Mouse (Mus musculus) hindbrain, postnatal 0 days (tissue): Measurements from ENCODE around the gene Reep3. TPM values are rescaled to one million over a fixed set of nuclear protein-coding genes. Genes with fewer than 3 reads are reported as not detected.

Source experiments
- ATAC-seq: fragments of 200-750 bp; cut with Nextera tagmentation; 2 replicates; pipeline ENCODE4 v1.8.0; 2017; ENCODE audit warnings: mild to moderate bottlenecking, moderate TSS enrichment, moderate library complexity
- DNase-seq: peaks from one replicate; pipeline ENCODE4 v3.0.0-alpha.2; 2015; ENCODE audit warnings: low spot score
- H3K27ac ChIP-seq: fragments of 300-500 bp; sonication (generic); 2 replicates; pipeline ENCODE4 v1.5.1; 2014; ENCODE audit warnings: mild to moderate bottlenecking
- H3K27me3 ChIP-seq: fragments of 300-500 bp; sonication (generic); 2 replicates; pipeline ENCODE4 v1.6.1; 2014; ENCODE audit warnings: low read length, mixed read lengths; ENCODE audit not compliant: insufficient read depth
- H3K36me3 ChIP-seq: fragments of 300-500 bp; sonication (generic); 2 replicates; pipeline ENCODE4 v1.6.1; 2014; ENCODE audit warnings: low read length, mixed read lengths; ENCODE audit not compliant: insufficient read depth
- H3K4me1 ChIP-seq: fragments of 300-500 bp; sonication (generic); 2 replicates; pipeline ENCODE4 v1.6.1; 2014; ENCODE audit warnings: antibody characterized with exemption, low read length, mixed read lengths; ENCODE audit not compliant: insufficient read depth
- H3K4me2 ChIP-seq: fragments of 300-500 bp; sonication (generic); 2 replicates; pipeline ENCODE4 v1.6.1; 2014; ENCODE audit warnings: low read depth, mild to moderate bottlenecking, low read length, moderate library complexity, mixed read lengths
- H3K4me3 ChIP-seq: fragments of 300-500 bp; sonication (generic); 2 replicates; pipeline ENCODE4 v1.5.1; 2014; ENCODE audit warnings: low read length
- H3K9ac ChIP-seq: fragments of 300-500 bp; sonication (generic); replicated peaks from 2 replicates; pipeline ENCODE4 v1.6.1; 2014; ENCODE audit warnings: mild to moderate bottlenecking, low read length, moderate library complexity, mixed read lengths
- H3K9me3 ChIP-seq: fragments of 300-500 bp; sonication (generic); 2 replicates; pipeline ENCODE4 v1.6.1; 2016; ENCODE audit warnings: low read length, mixed read lengths
- CTCF ChIP-seq: IDR thresholded peaks from 2 replicates; pipeline ENCODE4 v1.5.1; 2016; ENCODE audit warnings: antibody characterized with exemption, control low read depth, low read depth
- WGBS: fragments of 180-500 bp; shearing (Covaris S2); extraction: QIAGEN DNeasy Blood & Tissue Kit; methylation state at CpG from one replicate; pipeline ENCODE4 v1.1.7; 2014; 5-methylcytosine and 5-hydroxymethylcytosine counted together
- polyA plus RNA-seq: library from polyadenylated mRNA; unstranded; fragments of >200 nt; fragmentation: Nextera tagmentation; extraction: Ambion mirVana; gene quantifications from 2 replicates; pipeline ENCODE4 v1.2.1, GENCODE M21; 2015
- total RNA-seq: library from RNA; depleted of rRNA; stranded (reverse); fragments of >200 nt; gene quantifications from 2 replicates; pipeline ENCODE4 v1.2.3, GENCODE M21; 2014

Gene Reep3
- total and polyA plus RNA-seq, 2 experiments from 2014 or later, result 33.9 to 36.2 TPM

DNA sequence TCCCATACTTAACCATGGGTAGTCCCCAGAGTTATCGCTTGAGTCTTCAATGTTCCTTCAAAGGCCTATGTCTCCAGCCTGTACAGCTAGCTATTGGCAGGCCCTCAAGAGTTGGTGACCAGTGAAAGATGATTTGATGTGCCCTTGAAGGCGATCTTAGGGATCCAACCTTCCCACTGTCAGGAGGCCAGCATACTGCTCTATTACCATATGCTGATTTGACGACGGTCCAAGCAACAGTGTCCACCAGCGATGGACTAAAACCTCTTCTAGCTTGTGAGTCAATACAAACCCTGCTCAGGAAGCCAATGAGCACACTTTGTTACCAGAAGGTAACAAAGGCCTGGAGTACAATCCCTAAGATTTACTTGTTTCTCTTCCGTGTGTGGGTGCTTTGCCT, 72.4 kb downstream of the Reep3 start:
- no peak for TF ChIP-seq CTCF
- Histone ChIP-seq H3K27me3 (no peaks in the 10 kb centered on the region), H3K4me3 (no peak overlapping the region), H3K4me2 (no peak overlapping the region), H3K9ac (no peak overlapping the region), H3K4me1 (0 out of 2 replicates have a peak, but pooled peaks cover 6% of the 10 kb centered on the region), H3K27ac (no peak overlapping the region), H3K9me3 (no peaks in the 10 kb centered on the region), H3K36me3 (0 out of 2 replicates have a peak, but pooled peaks cover 4% of the 10 kb centered on the region)
- WGBS, result 85% methylated on average over 6 of the region's 6 CpGs
- DNase-seq, result no peak
- no peak for ATAC-seq

DNA sequence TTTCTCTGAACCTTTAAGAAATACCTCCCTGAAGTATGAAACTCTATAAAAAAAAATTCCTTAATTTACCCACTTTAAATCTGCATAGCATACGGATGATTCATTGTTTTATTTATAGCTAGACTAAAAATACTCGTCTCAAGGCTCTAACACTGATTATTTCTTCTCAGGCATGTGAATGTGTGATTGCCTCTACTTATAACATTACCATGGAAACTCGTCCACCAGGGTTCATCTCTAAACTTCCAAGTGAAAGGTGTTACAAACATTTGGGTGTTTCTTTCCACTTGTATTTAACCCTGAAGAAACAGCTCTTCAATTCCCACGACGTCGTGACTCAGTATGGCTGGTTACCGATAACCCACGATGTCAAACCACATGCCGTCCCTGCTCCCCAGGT, 73.7 kb downstream of the Reep3 start:
- no peak for TF ChIP-seq CTCF
- no peak for ATAC-seq
- Histone ChIP-seq H3K4me3 (no peak overlapping the region), H3K4me1 (peaks cover 10% of the 10 kb centered on the region; the same call in 1 of the 2 replicates), H3K9ac (no peak overlapping the region), H3K36me3 (no peaks in the 10 kb centered on the region), H3K9me3 (no peaks in the 10 kb centered on the region), H3K4me2 (no peak overlapping the region), H3K27ac (no peak overlapping the region), H3K27me3 (no peaks in the 10 kb centered on the region)
- no peak for DNase-seq
- WGBS, result 87% methylated on average over 9 of the region's 9 CpGs

DNA sequence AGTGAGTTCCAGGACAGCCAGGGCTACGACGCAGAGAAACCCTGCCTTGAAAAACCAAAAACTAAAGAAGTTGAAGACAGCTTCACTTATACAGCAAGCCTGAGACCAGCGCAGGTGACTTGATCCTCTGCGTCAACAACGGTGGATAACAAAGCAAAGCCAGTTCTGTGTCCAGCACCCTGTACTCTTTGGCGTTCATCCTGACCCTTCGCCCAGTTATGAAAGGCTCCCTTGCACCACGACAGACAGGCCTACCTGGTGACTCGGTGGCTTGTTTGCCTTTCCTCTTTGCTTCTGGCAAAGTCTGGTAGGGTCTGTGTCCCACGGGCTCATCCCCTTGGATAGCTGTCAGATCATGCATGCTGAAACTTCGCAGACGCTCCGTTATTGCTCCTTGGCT, 75.3 kb downstream of the Reep3 start:
- DNase-seq, result no peak

DNA sequence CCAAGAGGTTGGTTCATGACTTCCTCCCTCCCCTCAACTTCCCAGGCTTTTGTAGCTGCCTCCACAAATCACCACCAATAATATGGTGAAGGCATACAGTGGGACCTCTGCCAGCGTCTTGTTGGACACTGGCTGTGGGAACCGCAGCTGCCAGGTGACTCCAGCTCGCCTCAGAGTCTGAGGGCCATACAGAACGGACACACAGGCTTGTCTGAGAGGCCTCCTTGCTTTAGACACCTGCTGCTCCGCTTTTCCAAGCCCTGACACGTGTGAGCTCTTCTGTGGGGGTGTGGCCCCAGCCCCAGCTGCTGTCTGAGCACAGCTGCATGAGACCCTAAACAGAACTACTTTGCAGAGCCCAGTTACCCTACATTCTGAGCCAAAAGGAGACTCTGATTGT, 77.9 kb downstream of the Reep3 start:
- H3K27me3 ChIP-seq, result no peaks in the 10 kb centered on the region
- no peak overlapping the region for H3K4me3 ChIP-seq
- TF ChIP-seq CTCF, result no peak
- WGBS, result 26% methylated on average over 6 of the region's 6 CpGs
- H3K9me3 ChIP-seq, result no peaks in the 10 kb centered on the region
- H3K4me1 ChIP-seq, result peaks cover 3% of the 10 kb centered on the region; the same call in 1 of the 2 replicates
- H3K9ac ChIP-seq, result no peak overlapping the region
- no peaks in the 10 kb centered on the region for H3K36me3 ChIP-seq
- ATAC-seq (peak; percentile 83), DNase-seq (peak; percentile 68)
- H3K27ac ChIP-seq, result peak overlapping the region; percentile 26; the same call in 1 of the 2 replicates
- H3K4me2 ChIP-seq, result no peak overlapping the region

More for the DNA sequence above, 75.3 kb downstream of the Reep3 start:
- Histone ChIP-seq H3K9me3 (no peaks in the 10 kb centered on the region), H3K27ac (no peak overlapping the region), H3K4me3 (no peak overlapping the region), H3K4me1 (peaks cover 10% of the 10 kb centered on the region; the same call in 1 of the 2 replicates), H3K4me2 (no peak overlapping the region), H3K9ac (no peak overlapping the region), H3K36me3 (no peaks in the 10 kb centered on the region), H3K27me3 (no peaks in the 10 kb centered on the region)
- no peak for ATAC-seq
- no peak for TF ChIP-seq CTCF
- 89% methylated on average over 13 of the region's 13 CpGs for WGBS

DNA sequence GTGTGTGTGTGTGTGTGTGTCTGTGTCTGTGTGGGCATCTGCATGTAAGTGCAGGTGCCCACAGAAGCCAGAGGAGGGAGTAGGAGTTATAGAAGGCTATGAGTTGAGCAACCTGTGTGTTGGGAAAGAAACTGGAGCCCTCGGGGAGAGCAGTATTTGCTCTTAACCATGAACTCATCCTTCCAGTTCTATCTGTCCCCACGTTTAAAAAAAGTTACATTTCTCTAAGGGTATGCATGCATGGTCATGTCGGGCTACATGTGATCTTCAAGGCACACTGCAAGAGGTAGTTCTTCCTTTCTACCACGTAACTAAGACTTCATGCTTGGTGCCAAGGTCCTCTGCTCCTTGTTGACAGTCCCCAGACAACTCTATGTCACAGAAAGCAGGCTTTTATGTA, 78.9 kb downstream of the Reep3 start:
- H3K36me3 ChIP-seq, result no peaks in the 10 kb centered on the region; the same call in 1 of the 2 replicates
- WGBS, result 95% methylated on average over 4 of the region's 4 CpGs
- H3K4me3 ChIP-seq, result no peak overlapping the region
- no peaks in the 10 kb centered on the region for H3K9me3 ChIP-seq
- H3K27ac ChIP-seq, result no peak overlapping the region
- no peaks in the 10 kb centered on the region for H3K27me3 ChIP-seq
- ATAC-seq (no peak), DNase-seq (no peak)
- H3K4me2 ChIP-seq, result no peak overlapping the region
- no peak overlapping the region for H3K9ac ChIP-seq
- peaks cover 3% of the 10 kb centered on the region; the same call in 1 of the 2 replicates for H3K4me1 ChIP-seq
- no peak for TF ChIP-seq CTCF

DNA sequence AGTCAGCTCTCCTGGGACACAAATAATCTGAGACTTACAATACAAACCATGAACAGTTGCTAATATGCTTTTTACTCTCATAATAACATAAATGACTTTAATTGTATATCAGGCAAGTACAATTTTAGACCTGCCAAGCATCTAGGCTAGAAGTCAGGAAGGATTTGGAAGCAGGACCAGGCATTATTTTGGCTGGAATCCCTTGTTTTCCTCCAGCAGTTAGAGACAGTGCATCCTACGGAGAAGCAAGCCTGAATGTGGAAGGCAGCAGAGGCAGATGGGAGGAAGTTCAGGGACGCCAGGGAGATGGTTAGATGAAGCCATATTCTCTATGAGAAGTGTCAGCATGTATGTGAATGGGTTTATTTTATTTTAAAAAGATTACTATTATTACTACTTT, 79.4 kb downstream of the Reep3 start:
- no peak for TF ChIP-seq CTCF
- ATAC-seq (no peak), DNase-seq (no peak)
- no peak overlapping the region for H3K9ac ChIP-seq
- no peak overlapping the region for H3K27ac ChIP-seq
- no peak overlapping the region for H3K4me2 ChIP-seq
- H3K9me3 ChIP-seq, result no peaks in the 10 kb centered on the region
- H3K27me3 ChIP-seq, result no peaks in the 10 kb centered on the region
- 55% methylated on average over 2 of the region's 2 CpGs for WGBS
- no peaks in the 10 kb centered on the region; the same call in 1 of the 2 replicates for H3K36me3 ChIP-seq
- no peak overlapping the region for H3K4me3 ChIP-seq
- peaks cover 3% of the 10 kb centered on the region; the same call in 1 of the 2 replicates for H3K4me1 ChIP-seq

DNA sequence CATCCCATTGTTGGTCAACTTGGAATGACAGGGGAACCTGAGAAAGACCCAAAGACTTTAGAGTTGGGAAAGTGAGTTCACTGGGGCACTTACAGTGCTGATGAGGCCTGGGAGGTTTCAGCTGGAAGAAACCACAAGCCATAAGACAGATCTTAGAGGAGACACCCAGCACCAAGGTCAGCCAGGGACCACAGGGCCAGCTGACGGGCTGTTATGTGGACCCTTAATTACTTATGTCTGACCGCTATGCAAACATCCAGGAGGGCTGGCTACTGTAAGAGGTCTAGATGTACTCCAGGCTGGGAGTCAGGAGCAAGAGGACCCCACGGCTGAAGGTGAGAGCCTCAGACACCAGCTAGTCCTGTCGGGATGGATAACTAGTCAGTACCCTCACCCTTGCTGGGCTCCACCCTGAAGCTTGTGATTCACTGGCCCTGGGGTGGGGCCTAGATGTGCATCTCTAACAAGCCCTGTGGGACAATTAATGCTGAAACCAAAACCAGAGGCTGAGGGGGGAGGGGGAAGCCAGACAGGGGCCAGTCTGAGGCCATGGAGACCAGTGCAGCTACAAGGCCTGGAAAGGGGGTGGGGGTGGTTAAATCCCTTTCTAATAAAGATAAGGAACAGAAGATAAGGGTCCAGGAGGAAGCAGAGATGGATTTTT, 80.0 kb downstream of the Reep3 start:
- no peak for TF ChIP-seq CTCF
- no peak overlapping the region for H3K9ac ChIP-seq
- H3K4me3 ChIP-seq, result no peak overlapping the region
- DNase-seq (no peak), ATAC-seq (no peak)
- H3K27me3 ChIP-seq, result no peaks in the 10 kb centered on the region
- WGBS, result 89% methylated on average over 4 of the region's 4 CpGs
- no peak overlapping the region for H3K27ac ChIP-seq
- H3K9me3 ChIP-seq, result no peaks in the 10 kb centered on the region
- H3K4me2 ChIP-seq, result no peak overlapping the region
- no peaks in the 10 kb centered on the region; the same call in 1 of the 2 replicates for H3K36me3 ChIP-seq
- peaks cover 3% of the 10 kb centered on the region; the same call in 1 of the 2 replicates for H3K4me1 ChIP-seq
